Mouse (Mus musculus): ENCODE data around the gene Lrrk1. TPM values are rescaled to one million over a fixed set of nuclear protein-coding genes. Genes with fewer than 3 reads are reported as not detected.

Gene Lrrk1
- polyA plus RNA-seq, 1 experiment from 2014 or later: 6.7 TPM

DNA sequence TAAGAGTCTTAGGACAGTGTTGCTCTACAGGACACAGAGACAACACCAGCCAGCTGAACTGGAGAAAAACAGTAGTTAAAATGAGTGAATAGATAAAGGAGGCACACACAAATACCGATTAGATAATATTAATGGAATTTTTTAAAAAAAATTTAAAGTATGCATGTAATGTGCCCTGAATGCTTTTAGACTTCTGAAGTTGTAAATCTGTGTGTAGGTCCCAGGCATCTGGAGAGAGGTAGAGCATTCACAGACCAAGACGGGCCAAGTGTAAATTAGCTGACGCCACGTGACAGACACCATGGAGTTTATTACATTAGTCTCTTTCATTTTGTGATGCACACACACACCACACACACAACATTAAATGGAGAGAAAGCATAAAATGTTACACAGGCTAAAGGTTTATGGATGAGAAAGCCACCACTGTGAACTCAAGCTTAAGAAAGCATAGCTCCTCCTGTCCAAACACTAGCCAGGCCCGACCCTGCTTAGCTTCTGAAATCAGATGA is 18.2 kb downstream of the Lrrk1 start:
- WGBS (ENCODE audit: insufficient replicate concordance): 62% methylated on average over 5 of the region's 5 CpGs
- peaks cover 9% of the 10 kb centered on the region for H3K4me1 ChIP-seq (ENCODE audit: control insufficient read depth, low read depth, low read length)
- H3K27me3 ChIP-seq (ENCODE audit: control insufficient read depth, insufficient read depth, low read depth, low read length): no peaks in the 10 kb centered on the region
- H3K4me2 ChIP-seq (ENCODE audit: low read depth, low read length): no peak overlapping the region
- no peaks in the 10 kb centered on the region for H3K9me3 ChIP-seq (replicated peaks; ENCODE audit: control insufficient read depth, low read length)
- no peak for ATAC-seq (ENCODE audit: low read depth)
- peak overlapping the region; percentile 39; the same call in 1 of the 2 replicates for H3K27ac ChIP-seq (ENCODE audit: low read length)
- H3K36me3 ChIP-seq (ENCODE audit: control insufficient read depth, insufficient read depth): no peaks in the 10 kb centered on the region
- H3K9ac ChIP-seq (ENCODE audit: low read depth, low read length): no peak overlapping the region
- no peak overlapping the region for H3K4me3 ChIP-seq (ENCODE audit: low read depth, low read length)

DNA sequence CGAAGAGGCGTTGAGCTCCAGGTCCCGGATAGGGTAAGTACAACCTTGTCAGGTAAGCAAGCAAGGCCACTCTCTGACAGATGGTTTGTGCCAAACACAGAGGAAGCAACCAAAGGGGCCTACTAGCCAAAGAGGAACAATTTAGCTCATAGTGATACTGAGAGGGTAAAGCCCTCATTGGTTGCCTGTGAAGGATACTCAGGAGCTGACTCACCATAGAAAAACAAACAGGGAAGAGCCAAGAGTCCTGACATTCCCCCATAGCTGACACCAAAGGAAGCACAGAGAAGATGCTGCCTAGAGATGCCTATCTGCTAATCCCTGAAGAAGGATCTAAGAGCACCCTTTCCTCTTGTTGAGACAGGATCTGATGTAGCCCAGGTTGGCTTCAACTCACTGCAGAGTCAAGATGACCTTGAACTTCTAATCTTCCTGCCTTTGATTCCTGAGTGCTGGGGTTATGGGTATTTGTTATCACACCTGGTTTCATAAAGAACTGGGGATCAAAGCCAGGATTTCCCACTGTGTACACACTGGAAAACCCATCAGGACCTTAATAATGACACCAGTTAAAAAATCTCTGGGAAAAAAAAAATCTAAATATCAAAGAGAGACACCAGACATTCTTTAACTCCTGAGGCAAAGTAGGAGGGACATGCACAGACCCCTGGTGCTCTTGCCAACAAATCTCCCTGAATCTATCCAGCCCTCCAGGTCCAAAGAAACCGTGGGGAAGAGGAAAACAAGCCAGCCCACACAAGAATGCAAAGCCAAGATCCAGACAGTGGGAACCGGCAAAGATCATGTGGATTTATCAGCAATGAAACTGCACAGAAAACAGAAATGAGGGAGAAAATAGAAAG is 18.8 kb downstream of the Lrrk1 start:
- 64% methylated on average over 5 of the region's 5 CpGs for WGBS (ENCODE audit: insufficient replicate concordance)
- Histone ChIP-seq H3K9me3 (replicated peaks; ENCODE audit: control insufficient read depth, low read length) (no peaks in the 10 kb centered on the region), H3K36me3 (ENCODE audit: control insufficient read depth, insufficient read depth) (peaks cover 2% of the 10 kb centered on the region), H3K4me3 (ENCODE audit: low read depth, low read length) (no peak overlapping the region), H3K27ac (ENCODE audit: low read length) (peak overlapping the region; percentile 24; the same call in 1 of the 2 replicates), H3K4me1 (ENCODE audit: control insufficient read depth, low read depth, low read length) (peaks cover 9% of the 10 kb centered on the region), H3K27me3 (ENCODE audit: control insufficient read depth, insufficient read depth, low read depth, low read length) (no peaks in the 10 kb centered on the region), H3K9ac (ENCODE audit: low read depth, low read length) (no peak overlapping the region), H3K4me2 (ENCODE audit: low read depth, low read length) (no peak overlapping the region)
- no peak for ATAC-seq (ENCODE audit: low read depth)

DNA sequence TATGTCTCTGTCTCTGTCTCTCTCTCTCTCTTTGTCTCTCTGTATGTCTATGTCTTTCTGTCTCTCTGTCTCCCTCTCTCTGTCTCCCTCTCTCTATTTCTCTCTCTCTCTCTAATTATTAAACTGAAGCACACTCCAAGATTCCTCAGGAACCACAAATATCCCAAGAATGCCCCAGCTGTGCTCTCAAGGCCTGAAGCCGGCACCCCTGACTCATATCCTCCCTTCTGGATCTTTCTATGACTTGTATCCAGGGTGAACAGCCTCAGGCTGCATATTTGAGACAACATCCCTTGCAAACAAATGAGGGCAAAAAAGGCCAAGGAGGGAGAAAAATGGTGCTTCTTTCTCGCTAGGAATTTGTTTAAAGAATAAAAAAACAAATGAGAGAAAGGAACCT is 22.2 kb downstream of the Lrrk1 start, which contains the start of gene Gm10974:
Gm10974 (plus strand) TSS at position 2 of the 400 bp plus-strand sequence.
- H3K9ac ChIP-seq (ENCODE audit: low read depth, low read length): no peak within 1 kb of the TSS
- ATAC-seq (ENCODE audit: low read depth): no peak; the same call in 1 of the 2 replicates
- no peak within 1 kb of the TSS for H3K4me2 ChIP-seq (ENCODE audit: low read depth, low read length)
- H3K27ac ChIP-seq (ENCODE audit: low read length): no peak within 1 kb of the TSS
- H3K4me1 ChIP-seq (ENCODE audit: control insufficient read depth, low read depth, low read length): peaks cover 9% of the 10 kb centered on the region
- no peak within 1 kb of the TSS for H3K4me3 ChIP-seq (ENCODE audit: low read depth, low read length)
- WGBS (ENCODE audit: insufficient replicate concordance): 44% methylated on average over 2 of the region's 2 CpGs
- no peaks in the 10 kb centered on the region for H3K9me3 ChIP-seq (replicated peaks; ENCODE audit: control insufficient read depth, low read length)
- H3K36me3 ChIP-seq (ENCODE audit: control insufficient read depth, insufficient read depth): peaks cover 3% of the 10 kb centered on the region
- H3K27me3 ChIP-seq (ENCODE audit: control insufficient read depth, insufficient read depth, low read depth, low read length): no peaks in the 10 kb centered on the region

DNA sequence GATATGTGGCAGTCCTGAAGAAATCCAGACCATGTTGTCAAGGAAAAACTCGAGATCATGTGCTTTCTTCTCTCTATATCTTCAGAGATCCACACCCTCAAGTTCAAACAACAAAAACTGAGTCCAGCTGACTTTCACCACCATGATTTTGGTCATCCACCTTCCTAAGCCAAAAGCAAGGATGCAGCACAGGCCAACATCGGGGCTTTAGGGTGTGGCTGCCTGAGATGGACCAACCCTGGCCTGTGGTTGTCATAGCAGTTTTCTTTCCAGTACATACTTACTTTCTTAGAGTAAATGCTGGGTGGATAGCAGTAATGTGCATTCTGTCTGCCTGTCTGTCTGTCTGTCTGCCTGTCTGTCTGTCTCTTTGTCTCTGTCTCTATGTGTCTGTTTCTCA is 22.7 kb downstream of the Lrrk1 start:
- Histone ChIP-seq H3K27ac (ENCODE audit: low read length) (no peak overlapping the region), H3K36me3 (ENCODE audit: control insufficient read depth, insufficient read depth) (peaks cover 3% of the 10 kb centered on the region), H3K9me3 (replicated peaks; ENCODE audit: control insufficient read depth, low read length) (no peaks in the 10 kb centered on the region), H3K27me3 (ENCODE audit: control insufficient read depth, insufficient read depth, low read depth, low read length) (no peaks in the 10 kb centered on the region), H3K4me2 (ENCODE audit: low read depth, low read length) (no peak overlapping the region), H3K4me3 (ENCODE audit: low read depth, low read length) (no peak overlapping the region), H3K4me1 (ENCODE audit: control insufficient read depth, low read depth, low read length) (peaks cover 9% of the 10 kb centered on the region), H3K9ac (ENCODE audit: low read depth, low read length) (no peak overlapping the region)
- no peak for ATAC-seq (ENCODE audit: low read depth)
- 61% methylated on average over 2 of the region's 2 CpGs for WGBS (ENCODE audit: insufficient replicate concordance)

DNA sequence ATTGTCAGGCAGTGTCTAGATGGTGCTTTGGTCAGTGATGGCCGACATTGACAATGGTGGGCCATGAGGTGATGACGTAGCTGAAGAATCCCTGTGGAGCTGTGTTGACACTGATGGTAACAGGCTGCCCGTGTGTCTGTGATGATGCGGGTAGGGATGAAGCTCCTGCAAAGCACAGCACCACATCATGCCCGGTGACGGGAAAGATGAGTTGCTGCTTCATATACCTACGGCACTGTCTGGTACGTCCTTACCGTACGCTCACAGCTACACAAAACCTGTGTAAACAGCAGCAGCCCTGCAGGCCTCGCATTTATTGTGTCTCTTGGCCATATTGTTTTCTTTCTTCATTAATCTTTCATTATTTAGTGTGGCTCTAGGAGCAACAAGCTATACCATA is 23.7 kb downstream of the Lrrk1 start:
- Histone ChIP-seq H3K4me2 (ENCODE audit: low read depth, low read length) (no peak overlapping the region), H3K9me3 (replicated peaks; ENCODE audit: control insufficient read depth, low read length) (no peaks in the 10 kb centered on the region), H3K27me3 (ENCODE audit: control insufficient read depth, insufficient read depth, low read depth, low read length) (no peaks in the 10 kb centered on the region), H3K9ac (ENCODE audit: low read depth, low read length) (no peak overlapping the region), H3K4me3 (ENCODE audit: low read depth, low read length) (no peak overlapping the region), H3K27ac (ENCODE audit: low read length) (no peak overlapping the region), H3K4me1 (ENCODE audit: control insufficient read depth, low read depth, low read length) (peaks cover 6% of the 10 kb centered on the region), H3K36me3 (ENCODE audit: control insufficient read depth, insufficient read depth) (peaks cover 3% of the 10 kb centered on the region)
- WGBS (ENCODE audit: insufficient replicate concordance): 79% methylated on average over 11 of the region's 11 CpGs
- ATAC-seq (ENCODE audit: low read depth): no peak

DNA sequence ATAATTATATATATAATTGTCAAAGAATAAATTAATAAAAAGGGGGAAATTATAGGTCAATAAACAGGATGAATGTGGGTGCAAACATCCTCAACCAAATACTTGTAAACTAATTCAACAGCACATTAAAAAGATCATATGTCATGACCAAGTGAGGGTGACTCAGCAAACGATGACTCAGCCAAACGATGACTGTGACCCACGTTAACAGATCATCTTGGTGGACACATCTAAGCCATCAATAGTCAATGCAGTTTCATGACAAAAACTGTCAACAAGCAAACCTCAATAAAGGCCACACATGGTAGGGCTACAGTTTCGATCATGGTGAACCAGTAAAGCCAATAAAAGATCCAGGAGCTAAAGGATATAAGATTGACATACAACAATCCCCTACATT is 29.1 kb downstream of the Lrrk1 start:
- no peak overlapping the region for H3K9ac ChIP-seq (ENCODE audit: low read depth, low read length)
- H3K9me3 ChIP-seq (replicated peaks; ENCODE audit: control insufficient read depth, low read length): no peaks in the 10 kb centered on the region
- H3K4me1 ChIP-seq (ENCODE audit: control insufficient read depth, low read depth, low read length): no peaks in the 10 kb centered on the region; the same call in 1 of the 2 replicates
- H3K27ac ChIP-seq (ENCODE audit: low read length): no peak overlapping the region
- H3K4me3 ChIP-seq (ENCODE audit: low read depth, low read length): no peak overlapping the region
- WGBS (ENCODE audit: insufficient replicate concordance): 62% methylated on average over 4 of the region's 4 CpGs
- H3K4me2 ChIP-seq (ENCODE audit: low read depth, low read length): no peak overlapping the region
- no peaks in the 10 kb centered on the region; the same call in 1 of the 2 replicates for H3K36me3 ChIP-seq (ENCODE audit: control insufficient read depth, insufficient read depth)
- no peak for ATAC-seq (ENCODE audit: low read depth)
- H3K27me3 ChIP-seq (ENCODE audit: control insufficient read depth, insufficient read depth, low read depth, low read length): no peaks in the 10 kb centered on the region

DNA sequence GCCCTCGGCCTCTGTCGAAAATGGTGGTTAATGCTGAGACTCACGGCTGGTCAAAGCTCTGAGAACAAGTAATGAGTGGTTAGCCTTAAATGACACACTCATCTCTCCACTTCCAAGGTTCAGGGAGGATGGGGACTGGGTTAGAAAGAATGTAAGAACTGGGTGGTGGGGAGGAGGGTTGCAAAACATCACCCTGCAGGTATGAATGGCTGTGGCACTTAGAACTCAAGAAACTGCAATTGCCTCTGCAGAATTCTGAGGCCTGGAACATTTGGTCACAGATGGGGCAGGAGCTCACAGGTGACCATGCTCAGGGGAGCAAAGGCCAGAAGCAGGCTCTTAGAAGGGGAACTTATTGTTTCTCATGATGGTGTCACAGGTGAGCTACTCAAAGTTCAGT is 29.7 kb downstream of the Lrrk1 start:
- H3K4me1 ChIP-seq (ENCODE audit: control insufficient read depth, low read depth, low read length): no peaks in the 10 kb centered on the region; the same call in 1 of the 2 replicates
- WGBS (ENCODE audit: insufficient replicate concordance): 80% methylated on average over 3 of the region's 3 CpGs
- H3K27me3 ChIP-seq (ENCODE audit: control insufficient read depth, insufficient read depth, low read depth, low read length): no peaks in the 10 kb centered on the region
- H3K4me2 ChIP-seq (ENCODE audit: low read depth, low read length): no peak overlapping the region
- H3K36me3 ChIP-seq (ENCODE audit: control insufficient read depth, insufficient read depth): no peaks in the 10 kb centered on the region; the same call in 1 of the 2 replicates
- no peaks in the 10 kb centered on the region for H3K9me3 ChIP-seq (replicated peaks; ENCODE audit: control insufficient read depth, low read length)
- no peak overlapping the region for H3K27ac ChIP-seq (ENCODE audit: low read length)
- no peak overlapping the region for H3K9ac ChIP-seq (ENCODE audit: low read depth, low read length)
- ATAC-seq (ENCODE audit: low read depth): no peak
- no peak overlapping the region for H3K4me3 ChIP-seq (ENCODE audit: low read depth, low read length)

DNA sequence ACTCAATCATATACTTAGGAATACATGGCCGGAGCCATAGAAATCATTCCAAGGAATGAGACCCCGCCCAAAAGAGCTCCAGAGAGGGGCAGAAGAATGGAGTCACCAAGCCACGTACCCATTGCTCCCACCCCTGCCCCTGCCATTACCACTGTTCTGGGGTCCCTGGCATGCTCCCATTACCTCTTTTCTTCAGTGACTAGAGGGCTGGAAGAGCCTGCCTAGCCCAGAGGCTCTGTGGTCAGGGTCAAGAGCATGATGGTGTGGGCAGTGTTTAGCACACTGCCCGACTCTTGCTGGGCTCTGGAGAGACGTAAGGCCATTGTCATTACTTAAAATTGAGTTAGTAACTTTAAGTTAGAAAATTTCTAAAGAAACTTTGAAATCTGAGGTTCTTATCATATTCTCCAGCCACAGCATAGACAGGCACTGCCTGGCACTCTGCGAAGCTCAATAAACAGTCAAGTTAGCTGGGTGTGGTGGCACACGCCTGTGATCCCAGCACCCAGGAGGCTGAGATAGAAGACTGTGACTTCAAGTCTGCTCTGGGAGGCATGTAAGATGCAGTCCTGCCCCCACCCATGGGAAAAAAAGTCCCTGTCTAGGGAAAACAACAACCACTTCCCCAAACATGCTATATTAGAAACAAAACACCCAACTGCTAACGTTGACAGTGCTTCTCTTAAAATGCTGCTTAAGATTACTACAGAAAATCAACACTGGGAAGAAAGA is 32.2 kb downstream of the Lrrk1 start:
- Histone ChIP-seq H3K4me3 (ENCODE audit: low read depth, low read length) (no peak overlapping the region), H3K9ac (ENCODE audit: low read depth, low read length) (no peak overlapping the region), H3K4me1 (ENCODE audit: control insufficient read depth, low read depth, low read length) (no peaks in the 10 kb centered on the region; the same call in 1 of the 2 replicates), H3K9me3 (replicated peaks; ENCODE audit: control insufficient read depth, low read length) (no peaks in the 10 kb centered on the region), H3K27ac (ENCODE audit: low read length) (no peak overlapping the region), H3K36me3 (ENCODE audit: control insufficient read depth, insufficient read depth) (no peaks in the 10 kb centered on the region; the same call in 1 of the 2 replicates), H3K27me3 (ENCODE audit: control insufficient read depth, insufficient read depth, low read depth, low read length) (no peaks in the 10 kb centered on the region), H3K4me2 (ENCODE audit: low read depth, low read length) (no peak overlapping the region)
- 52% methylated on average over 8 of the region's 8 CpGs for WGBS (ENCODE audit: insufficient replicate concordance)
- peak; percentile 76 for ATAC-seq (ENCODE audit: low read depth)

Measured in liver, embryonic 16.5 days (tissue).